Mouse (Mus musculus) stomach, embryonic 15.5 days (tissue): ENCODE measurements around the gene Zmynd8. TPM values are rescaled to one million over a fixed set of nuclear protein-coding genes. Genes with fewer than 3 reads are reported as not detected.

Experiments used
- ATAC-seq: fragments of 200-750 bp; cut with Nextera tagmentation; 2 replicates; pipeline ENCODE4 v1.8.0; 2017; ENCODE audit warnings: low read depth, moderate number of reproducible peaks, moderate TSS enrichment; ENCODE audit not compliant: insufficient read depth, low FRiP score
- H3K27ac ChIP-seq: fragments of 300-500 bp; sonication (generic); 2 replicates; pipeline ENCODE4 v1.5.1; 2015; ENCODE audit warnings: mild to moderate bottlenecking, inconsistent platforms
- H3K27me3 ChIP-seq: fragments of 300-500 bp; sonication (generic); replicated peaks from 2 replicates; pipeline ENCODE4 v1.6.1; 2015; ENCODE audit warnings: inconsistent platforms
- H3K36me3 ChIP-seq: fragments of 300-500 bp; sonication (generic); 2 replicates; pipeline ENCODE4 v1.6.1; 2015; ENCODE audit warnings: inconsistent platforms
- H3K4me1 ChIP-seq: fragments of 300-500 bp; sonication (generic); 2 replicates; pipeline ENCODE4 v1.6.1; 2015; ENCODE audit warnings: inconsistent platforms
- H3K4me2 ChIP-seq: fragments of 300-500 bp; sonication (generic); 2 replicates; pipeline ENCODE4 v1.6.1; 2015; ENCODE audit warnings: mild to moderate bottlenecking, inconsistent platforms
- H3K4me3 ChIP-seq: fragments of 300-500 bp; sonication (generic); replicated peaks from 2 replicates; pipeline ENCODE4 v1.5.1; 2015; ENCODE audit warnings: inconsistent platforms
- H3K9ac ChIP-seq: fragments of 300-500 bp; sonication (generic); 2 replicates; pipeline ENCODE4 v1.6.1; 2015; ENCODE audit warnings: inconsistent platforms
- H3K9me3 ChIP-seq: fragments of 300-500 bp; sonication (generic); 2 replicates; pipeline ENCODE4 v1.6.1; 2016; ENCODE audit warnings: inconsistent platforms
- WGBS: fragments of 180-500 bp; shearing (Covaris S2); methylation state at CpG from one replicate; pipeline ENCODE4 v1.1.7; 2015; 5-methylcytosine and 5-hydroxymethylcytosine counted together
- polyA plus RNA-seq: library from polyadenylated mRNA; unstranded; fragments of >200 nt; fragmentation: Nextera tagmentation; extraction: Ambion mirVana; gene quantifications from 2 replicates; pipeline ENCODE4 v1.2.1, GENCODE M21; 2015

Gene Zmynd8
- polyA plus RNA-seq, 1 experiment from 2014 or later: 54.5 TPM

DNA sequence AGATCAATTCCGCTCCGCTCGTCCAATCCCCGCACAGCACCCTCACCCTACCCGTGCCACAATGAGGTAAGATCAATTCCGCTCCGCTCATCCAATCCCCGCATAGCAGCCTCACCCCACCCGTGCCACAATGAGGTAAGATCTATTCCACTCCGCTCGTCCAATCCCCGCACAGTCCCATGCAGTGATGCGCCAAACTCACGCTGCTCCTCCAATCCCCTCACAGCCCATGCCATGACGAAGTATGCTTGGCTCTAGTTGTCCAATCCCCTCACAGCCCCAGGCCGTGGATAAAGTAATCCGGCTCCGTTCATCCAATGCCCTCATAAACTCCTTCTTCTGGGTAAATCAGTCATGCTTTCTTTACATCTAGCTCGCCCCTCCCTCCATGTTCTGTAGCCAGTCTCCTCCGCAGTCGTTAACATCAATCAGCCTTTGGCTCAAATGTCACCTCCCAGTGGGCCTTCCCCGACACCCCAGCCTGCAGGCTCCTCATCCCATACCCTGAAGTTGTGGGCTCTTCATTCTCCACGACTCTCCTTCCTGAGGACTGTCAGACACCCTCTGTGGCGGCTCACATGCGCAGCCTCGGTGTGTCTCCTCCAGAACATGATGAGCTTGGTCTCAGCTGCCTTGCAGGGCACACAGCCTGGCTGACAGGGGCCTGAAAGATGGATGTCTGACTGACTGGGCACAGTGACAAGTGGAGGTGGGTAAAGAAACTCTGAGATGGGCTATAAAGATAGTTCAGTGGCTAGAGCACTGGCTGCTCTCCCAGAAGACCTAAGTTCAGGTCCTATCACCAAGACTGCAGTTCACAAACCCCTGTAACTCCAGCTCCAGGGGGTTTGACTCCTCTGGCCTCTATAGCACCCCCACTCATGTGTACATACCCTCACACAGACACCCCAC lies 36.9 kb downstream of the Zmynd8 start:
- Histone ChIP-seq H3K9ac (no peak overlapping the region), H3K36me3 (0 out of 2 replicates have a peak, but pooled peaks cover 8% of the 10 kb centered on the region), H3K27me3 (no peaks in the 10 kb centered on the region), H3K9me3 (no peaks in the 10 kb centered on the region), H3K4me1 (peaks cover 57% of the 10 kb centered on the region), H3K27ac (no peak overlapping the region), H3K4me3 (no peak overlapping the region), H3K4me2 (no peak overlapping the region)
- 76% methylated on average over 26 of the region's 26 CpGs for WGBS
- ATAC-seq: no peak

DNA sequence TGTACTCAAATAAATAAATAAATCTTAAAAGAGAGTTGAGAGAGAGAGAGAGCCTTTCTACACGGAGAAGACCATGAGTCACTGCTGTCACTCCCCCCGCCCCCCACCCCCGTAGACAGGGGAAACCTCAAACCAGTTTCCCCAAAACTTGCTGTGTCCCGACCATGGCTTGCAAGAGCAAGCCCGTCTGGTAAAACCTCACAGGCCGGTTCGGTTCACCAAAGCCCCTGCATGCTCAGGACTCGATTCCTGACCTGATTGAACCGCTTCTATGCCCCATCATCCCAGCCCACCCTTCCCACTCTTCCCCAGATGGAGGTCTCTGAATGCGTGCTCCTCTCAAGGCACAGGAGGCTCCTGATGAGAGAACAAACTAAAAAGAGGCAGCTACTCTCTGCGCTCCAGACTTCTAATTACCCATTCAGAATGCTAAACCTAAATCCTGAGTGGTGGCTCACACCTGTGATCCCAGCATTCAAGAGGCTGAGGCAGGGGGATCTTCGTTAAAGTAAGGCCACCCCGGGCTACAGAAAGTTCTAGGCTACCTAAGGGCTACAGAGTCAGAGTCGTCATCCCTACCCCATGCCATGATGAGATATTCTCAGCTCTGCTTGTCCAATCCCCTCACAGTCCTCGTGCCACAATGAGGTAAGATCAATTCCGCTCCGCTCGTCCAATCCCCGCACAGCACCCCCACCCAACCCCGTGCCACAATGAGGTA lies 37.7 kb downstream of the Zmynd8 start:
- no peak for ATAC-seq
- H3K27me3 ChIP-seq: no peaks in the 10 kb centered on the region
- 0 out of 2 replicates have a peak, but pooled peaks cover 8% of the 10 kb centered on the region for H3K36me3 ChIP-seq
- no peak overlapping the region for H3K4me2 ChIP-seq
- no peak overlapping the region for H3K4me3 ChIP-seq
- H3K27ac ChIP-seq: no peak overlapping the region
- peaks cover 59% of the 10 kb centered on the region for H3K4me1 ChIP-seq
- no peaks in the 10 kb centered on the region for H3K9me3 ChIP-seq
- no peak overlapping the region for H3K9ac ChIP-seq
- 88% methylated on average over 20 of the region's 20 CpGs for WGBS

DNA sequence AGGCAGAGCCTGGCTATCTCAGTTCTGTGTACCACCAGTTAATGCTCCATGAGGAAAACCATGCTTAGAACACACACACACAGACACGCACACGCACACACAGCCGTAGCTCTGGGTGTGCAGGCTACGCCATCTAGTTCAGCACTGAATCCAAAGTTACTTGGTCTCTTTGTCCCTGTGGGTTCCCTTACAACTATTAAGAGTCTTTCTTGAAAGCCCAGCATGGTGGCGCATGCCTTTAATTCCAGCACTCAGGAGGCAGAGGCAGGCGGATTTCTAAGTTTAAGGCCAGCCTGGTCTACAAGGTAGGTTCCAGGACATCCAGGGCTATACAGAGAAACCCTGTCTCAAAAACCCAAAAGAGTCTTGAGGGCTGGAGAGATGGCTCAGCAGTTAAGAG lies 38.4 kb downstream of the Zmynd8 start:
- 0 out of 2 replicates have a peak, but pooled peaks cover 8% of the 10 kb centered on the region for H3K36me3 ChIP-seq
- peak overlapping the region; percentile 98; the same call in 1 of the 2 replicates for H3K27ac ChIP-seq
- no peak overlapping the region for H3K4me2 ChIP-seq
- ATAC-seq: no peak
- H3K27me3 ChIP-seq: no peaks in the 10 kb centered on the region
- no peak overlapping the region for H3K4me3 ChIP-seq
- no peaks in the 10 kb centered on the region for H3K9me3 ChIP-seq
- WGBS: 94% methylated on average over 6 of the region's 6 CpGs
- peaks cover 66% of the 10 kb centered on the region for H3K4me1 ChIP-seq
- H3K9ac ChIP-seq: no peak overlapping the region

DNA sequence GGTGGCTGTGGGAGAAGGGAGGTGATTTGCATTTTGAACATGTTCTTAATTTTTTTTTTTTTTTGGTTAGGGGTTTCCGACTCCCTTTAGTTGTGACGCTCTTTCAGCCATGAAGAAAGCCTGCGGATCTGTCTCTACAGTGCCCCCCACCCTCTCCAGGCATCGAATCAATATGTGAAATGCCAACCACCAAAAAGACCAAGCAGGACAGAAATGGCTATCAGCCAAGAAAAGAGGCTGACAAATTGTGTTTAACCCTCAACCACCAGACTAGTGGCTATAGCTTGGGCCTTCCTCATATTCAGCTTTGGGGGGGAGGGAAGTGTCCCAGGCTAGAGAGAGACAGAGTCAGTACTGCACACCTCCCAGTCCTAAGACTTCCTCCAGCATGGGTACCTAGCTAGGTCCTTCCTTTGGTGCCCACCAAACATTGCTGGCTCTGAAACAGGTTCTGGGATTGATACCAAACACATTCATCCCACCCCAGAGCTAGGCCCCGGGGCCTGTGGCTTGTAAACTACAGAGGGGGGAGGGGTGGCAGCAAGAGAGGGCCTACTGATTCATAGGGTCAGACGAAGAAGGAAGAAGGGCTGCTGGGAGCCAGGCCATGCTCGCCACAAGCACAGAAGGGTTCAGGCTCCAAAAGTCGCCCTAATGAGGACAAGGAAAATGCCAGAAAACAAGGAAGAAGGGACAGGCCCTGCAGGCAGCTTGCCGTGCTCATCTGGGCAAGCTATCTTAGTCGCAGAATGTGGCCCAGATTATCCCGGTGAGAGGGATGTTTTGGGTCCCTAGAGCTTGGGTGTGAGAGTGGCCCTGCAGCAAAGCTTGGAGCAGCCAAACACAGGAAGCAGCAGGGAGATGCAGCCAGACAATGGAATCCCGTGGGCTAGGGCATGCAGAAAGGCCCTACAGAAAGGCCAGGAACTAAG lies 40.1 kb downstream of the Zmynd8 start:
- H3K4me2 ChIP-seq: peak overlapping the region; percentile 49
- H3K4me1 ChIP-seq: peaks cover 66% of the 10 kb centered on the region
- no peaks in the 10 kb centered on the region for H3K27me3 ChIP-seq
- peak overlapping the region; percentile 0; the same call in 1 of the 2 replicates for H3K9ac ChIP-seq
- 17% methylated on average over 12 of the region's 12 CpGs for WGBS
- peak overlapping the region; percentile 8; the same call in 1 of the 2 replicates for H3K4me3 ChIP-seq
- H3K36me3 ChIP-seq: 0 out of 2 replicates have a peak, but pooled peaks cover 3% of the 10 kb centered on the region
- no peaks in the 10 kb centered on the region for H3K9me3 ChIP-seq
- no peak for ATAC-seq
- H3K27ac ChIP-seq: peak overlapping the region; percentile 98

DNA sequence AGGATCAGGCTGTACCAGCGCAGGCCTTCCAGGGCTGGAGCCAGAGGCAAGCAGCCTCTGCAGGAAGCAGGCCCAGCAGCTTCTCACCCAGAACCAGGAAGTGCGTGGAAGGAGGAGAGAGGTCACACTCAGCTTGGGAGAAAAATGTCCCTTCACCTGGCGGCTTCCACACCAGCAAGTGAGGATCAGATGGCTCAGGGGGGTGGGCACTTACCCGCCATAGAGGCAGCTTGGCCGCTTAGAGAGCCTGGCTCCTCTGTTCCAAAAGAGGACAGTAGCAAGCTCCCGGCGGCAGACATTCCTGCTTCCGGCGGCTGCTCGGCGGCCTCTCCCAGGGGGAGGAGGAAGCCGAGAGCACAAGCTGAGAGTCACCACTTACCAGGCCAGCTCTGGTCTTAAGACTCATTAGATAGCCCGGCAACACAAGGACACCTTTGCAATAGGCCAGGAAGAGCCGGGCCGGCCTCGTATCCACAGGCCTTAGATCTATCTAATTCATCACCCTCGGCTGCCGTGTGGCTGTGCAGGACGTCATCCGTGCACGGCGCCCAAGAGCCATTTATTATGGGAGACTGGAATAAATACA lies 40.9 kb downstream of the Zmynd8 start:
- ATAC-seq: peak; percentile 44
- Histone ChIP-seq H3K27me3 (no peaks in the 10 kb centered on the region), H3K27ac (peak overlapping the region; percentile 98), H3K9me3 (no peaks in the 10 kb centered on the region), H3K4me3 (peak overlapping the region; percentile 8; the same call in 1 of the 2 replicates), H3K36me3 (0 out of 2 replicates have a peak, but pooled peaks cover 3% of the 10 kb centered on the region), H3K4me2 (peak overlapping the region; percentile 49), H3K4me1 (peaks cover 60% of the 10 kb centered on the region), H3K9ac (peak overlapping the region; percentile 21; the same call in 1 of the 2 replicates)
- 4% methylated on average over 22 of the region's 22 CpGs for WGBS

DNA sequence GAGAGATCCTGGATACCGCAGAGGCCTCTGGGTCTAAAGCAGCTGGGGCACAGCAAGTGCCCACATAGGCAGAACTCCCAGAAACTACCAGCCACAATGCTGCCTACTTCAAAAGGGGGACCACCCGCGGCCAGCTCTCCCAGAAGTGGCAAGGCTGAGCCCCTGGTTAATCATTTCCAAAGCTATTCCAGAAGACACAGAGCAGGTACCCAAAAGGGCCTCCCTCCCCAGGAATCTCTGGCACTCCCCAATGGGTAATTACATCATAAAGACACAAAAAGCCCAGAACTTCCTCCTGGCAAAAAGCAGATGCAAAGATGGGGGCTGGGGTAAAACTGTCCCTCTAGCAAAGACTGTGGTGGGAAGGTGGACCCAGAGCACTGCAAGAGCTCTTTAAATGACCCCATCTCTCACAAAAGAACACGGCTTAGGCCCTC lies 41.4 kb downstream of the Zmynd8 start:
- peak; percentile 65 for ATAC-seq
- Histone ChIP-seq H3K4me3 (peak overlapping the region; percentile 8; the same call in 1 of the 2 replicates), H3K9ac (peak overlapping the region; percentile 21; the same call in 1 of the 2 replicates), H3K36me3 (0 out of 2 replicates have a peak, but pooled peaks cover 3% of the 10 kb centered on the region), H3K4me2 (peak overlapping the region; percentile 49), H3K27ac (peak overlapping the region; percentile 98), H3K9me3 (no peaks in the 10 kb centered on the region), H3K27me3 (no peaks in the 10 kb centered on the region), H3K4me1 (peaks cover 64% of the 10 kb centered on the region)
- WGBS: 13% methylated on average over 4 of the region's 4 CpGs

DNA sequence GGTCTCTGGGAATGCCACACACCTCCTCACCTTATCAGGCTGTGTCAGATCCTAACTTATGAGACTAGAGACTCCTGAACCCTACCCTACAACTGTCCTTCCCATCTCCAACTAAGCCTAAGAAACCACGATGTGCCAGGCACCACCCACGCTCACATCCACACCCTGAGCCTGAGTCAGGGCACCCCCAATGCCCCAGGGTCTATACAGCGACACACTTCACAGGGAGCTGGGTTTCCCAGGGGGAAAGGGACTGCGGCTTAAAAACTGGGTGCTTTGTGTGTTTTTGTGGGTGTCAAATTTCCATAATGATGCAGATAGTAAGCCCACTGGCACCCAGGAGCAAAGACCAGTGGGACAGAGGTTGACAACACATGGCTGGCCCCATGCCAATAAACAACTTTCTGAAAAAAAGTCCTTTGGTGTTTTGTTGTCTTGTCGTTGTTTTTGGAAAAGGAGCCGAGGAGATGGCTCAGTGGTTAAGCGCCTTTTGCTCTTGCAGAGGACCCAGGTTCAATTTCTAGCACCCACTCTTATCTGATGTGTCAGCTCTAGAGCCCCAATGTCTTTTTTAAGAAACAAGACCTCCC lies 42.1 kb downstream of the Zmynd8 start:
- Histone ChIP-seq H3K4me3 (no peak overlapping the region), H3K36me3 (0 out of 2 replicates have a peak, but pooled peaks cover 2% of the 10 kb centered on the region), H3K4me1 (peaks cover 69% of the 10 kb centered on the region), H3K9me3 (no peaks in the 10 kb centered on the region), H3K27ac (peak overlapping the region; percentile 98), H3K9ac (no peak overlapping the region), H3K4me2 (peak overlapping the region; percentile 49; the same call in 1 of the 2 replicates), H3K27me3 (no peaks in the 10 kb centered on the region)
- ATAC-seq: no peak
- 72% methylated on average over 7 of the region's 7 CpGs for WGBS

DNA sequence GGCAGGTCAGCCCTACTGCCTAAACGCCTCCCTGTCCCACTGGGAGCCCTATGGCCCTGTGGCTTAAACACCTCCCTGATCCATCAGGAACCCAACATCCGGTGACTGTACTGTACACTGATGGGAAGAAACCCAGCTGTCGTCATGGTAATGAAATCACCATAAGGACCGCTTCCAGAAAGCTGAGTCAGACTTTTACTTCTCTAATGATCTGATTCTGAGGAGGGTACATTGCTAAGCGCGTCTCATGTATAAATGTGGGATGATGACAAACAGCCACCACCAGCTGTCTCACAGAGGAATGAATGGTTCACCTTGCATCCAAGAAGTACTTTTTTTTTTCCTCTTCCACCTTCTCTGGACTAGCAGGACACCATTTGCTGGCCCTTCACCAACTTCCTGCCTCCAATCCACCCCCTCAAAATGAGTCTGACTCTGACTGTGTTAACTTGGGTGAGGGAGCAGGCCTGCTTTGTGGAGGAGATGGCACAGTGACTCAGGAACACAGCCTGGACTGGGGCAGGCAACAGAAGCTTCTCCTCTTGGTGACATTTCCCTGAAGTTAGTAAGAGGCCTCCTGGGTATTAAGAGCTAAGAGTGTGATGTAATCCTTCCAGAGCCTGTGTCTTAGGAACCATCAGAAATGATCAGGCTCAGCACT lies 43.0 kb downstream of the Zmynd8 start:
- H3K9me3 ChIP-seq: no peaks in the 10 kb centered on the region
- no peak overlapping the region for H3K4me3 ChIP-seq
- WGBS: 38% methylated on average over 6 of the region's 6 CpGs
- no peak overlapping the region for H3K4me2 ChIP-seq
- H3K4me1 ChIP-seq: peaks cover 73% of the 10 kb centered on the region
- H3K36me3 ChIP-seq: 0 out of 2 replicates have a peak, but pooled peaks cover 3% of the 10 kb centered on the region
- H3K27ac ChIP-seq: peak overlapping the region; percentile 98
- no peaks in the 10 kb centered on the region for H3K27me3 ChIP-seq
- no peak for ATAC-seq
- H3K9ac ChIP-seq: no peak overlapping the region

DNA sequence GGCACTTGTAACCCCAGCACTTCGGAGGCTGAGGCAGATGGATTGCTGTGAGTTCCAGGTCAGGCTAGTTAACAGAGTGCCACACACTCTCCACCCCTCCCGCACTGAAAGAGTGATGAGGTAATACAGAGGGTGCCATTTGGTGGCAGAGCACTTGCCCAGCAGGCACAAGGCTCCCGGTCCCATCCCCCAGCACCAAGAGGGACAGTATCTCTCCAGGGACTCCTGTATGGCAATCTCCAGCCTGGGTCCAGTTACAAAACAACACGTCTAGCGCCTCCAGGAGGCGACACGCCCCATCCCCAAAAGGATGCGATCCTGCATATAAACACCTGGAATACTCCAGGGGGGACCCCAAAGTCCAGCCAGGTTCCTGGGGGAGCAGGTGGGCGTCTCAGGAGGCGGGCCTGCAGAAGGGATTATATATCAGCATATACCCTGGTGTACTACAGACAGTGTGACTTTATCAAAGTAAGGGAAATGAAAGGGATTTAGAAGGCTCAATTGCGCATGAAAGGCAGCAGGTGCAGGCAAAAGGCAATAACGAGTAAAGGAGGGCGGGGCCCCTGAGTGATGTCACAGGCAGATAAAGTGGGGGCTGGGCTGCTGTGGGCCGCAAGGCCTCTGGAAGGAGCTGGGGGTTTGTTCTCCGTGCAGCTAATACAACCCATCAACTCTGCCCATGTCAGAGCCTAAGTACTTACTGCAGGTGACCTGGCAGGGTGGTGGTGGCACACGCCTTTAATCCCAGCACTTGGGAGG lies 44.4 kb downstream of the Zmynd8 start:
- H3K4me2 ChIP-seq: no peak overlapping the region
- 0 out of 2 replicates have a peak, but pooled peaks have one; percentile 0 for ATAC-seq
- 52% methylated on average over 16 of the region's 16 CpGs for WGBS
- no peaks in the 10 kb centered on the region for H3K27me3 ChIP-seq
- peaks cover 64% of the 10 kb centered on the region for H3K4me1 ChIP-seq
- no peak overlapping the region for H3K9ac ChIP-seq
- no peak overlapping the region for H3K4me3 ChIP-seq
- peak overlapping the region; percentile 13; the same call in 1 of the 2 replicates for H3K27ac ChIP-seq
- H3K9me3 ChIP-seq: no peaks in the 10 kb centered on the region
- H3K36me3 ChIP-seq: 0 out of 2 replicates have a peak, but pooled peaks cover 5% of the 10 kb centered on the region
